Mouse (Mus musculus) brain, adult 10 weeks (tissue): ENCODE results near the gene Abhd17a. TPM values are rescaled to one million over a fixed set of nuclear protein-coding genes. Genes with fewer than 3 reads are reported as not detected.

Experiments
- polyA plus RNA-seq: library from polyadenylated mRNA; stranded (reverse); fragments of 350-450 nt; fragmentation: Illumina TruSeq; extraction: RNeasy Lipid Tissue Mini Kit (QIAGEN cat#74804); gene quantifications from one replicate; pipeline ENCODE4 v1.2.3, GENCODE M21; 2015; ENCODE audit warnings: low read depth, low replicate concordance

Abhd17a gene
- 172 TPM for polyA plus RNA-seq

DNA sequence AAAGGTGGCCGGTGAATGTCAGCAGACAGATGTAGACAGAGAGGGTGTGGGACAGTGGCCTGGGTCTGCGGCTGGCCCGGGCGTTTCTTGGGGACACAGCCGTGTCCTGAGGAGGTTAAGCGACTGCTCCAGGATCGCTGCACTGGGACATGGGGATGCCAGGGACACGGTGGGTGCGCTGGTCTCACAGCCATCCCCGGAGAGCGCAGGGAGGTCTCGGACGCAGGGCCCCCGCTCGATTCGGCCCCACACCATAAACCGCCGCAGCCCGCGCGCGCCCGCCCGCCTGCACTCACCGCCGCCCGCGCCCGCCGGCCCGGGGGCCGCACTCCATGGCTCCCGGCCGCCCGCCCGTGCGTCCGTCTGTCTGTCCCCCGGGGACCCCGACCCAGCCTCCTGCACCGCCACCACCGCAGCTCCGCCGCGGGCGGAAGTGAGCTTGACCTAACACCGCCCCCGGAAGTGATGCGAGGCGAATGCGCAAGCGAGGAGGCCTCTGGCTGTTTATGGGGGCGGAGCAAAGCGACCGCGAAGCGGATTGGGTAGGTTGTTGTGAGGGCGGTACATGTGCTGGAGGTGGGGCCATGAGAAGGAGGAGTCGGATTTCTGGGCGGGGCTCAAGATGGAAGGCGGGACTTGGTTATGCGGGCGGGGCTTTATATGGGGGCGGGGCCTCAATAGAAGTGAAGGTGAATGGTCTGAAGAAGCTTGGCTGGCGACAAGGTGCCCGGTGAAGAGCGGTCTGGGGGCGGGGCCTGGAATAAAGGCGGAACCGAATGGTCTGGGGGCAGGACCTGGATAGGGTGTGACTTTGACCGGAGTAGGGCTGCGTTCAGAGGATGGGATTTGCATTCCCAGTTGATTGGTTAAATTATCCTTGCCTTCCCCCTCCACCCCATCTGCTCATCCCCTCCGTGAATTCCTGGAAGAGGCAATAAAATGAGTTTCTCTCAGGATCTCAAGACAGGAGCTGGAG is at the start of gene Abhd17a:
TSS of gene Abhd17a (minus strand) at position 463 of the 976 bp plus-strand sequence.

DNA sequence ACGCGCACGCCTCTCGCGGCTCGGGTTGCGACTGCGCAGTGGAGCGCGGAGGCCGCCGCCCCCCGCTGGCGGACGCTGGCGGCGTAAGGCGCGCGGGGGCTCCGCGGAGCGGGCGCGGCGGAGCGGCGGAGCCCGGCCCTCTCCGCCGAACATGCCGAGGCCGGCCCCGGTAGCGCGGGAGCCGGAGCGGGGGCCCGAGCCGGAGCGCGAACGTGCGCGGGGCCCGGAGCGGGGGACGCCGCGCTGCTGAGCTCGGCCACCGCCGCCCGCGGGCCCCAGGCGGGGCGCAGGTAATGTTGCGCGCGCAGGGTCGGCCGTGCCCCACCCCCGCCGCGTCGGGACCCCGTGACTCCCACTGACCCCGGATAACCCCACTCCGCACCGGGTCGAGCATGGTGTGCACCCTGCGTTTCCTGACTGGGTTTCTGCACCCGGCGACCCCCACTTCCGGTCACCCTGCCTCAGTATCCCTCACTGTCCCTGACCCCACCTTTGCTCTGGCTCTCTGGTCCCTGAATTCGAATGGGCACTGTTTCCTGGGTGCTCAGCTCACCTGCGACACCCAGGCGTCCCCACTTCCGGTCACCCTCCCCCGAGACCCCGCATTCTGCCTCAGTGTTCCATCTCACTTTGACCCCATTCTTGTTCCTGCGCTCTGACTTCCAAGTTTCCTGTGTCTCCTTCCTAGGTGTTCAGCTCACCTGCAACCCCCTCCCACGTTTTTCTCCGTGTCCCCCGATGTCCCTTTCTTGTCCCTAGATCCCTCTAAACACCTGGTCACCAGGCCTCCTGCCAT is 32.7 kb upstream of the Abhd17a start, which contains the start of gene Csnk1g2:
TSS of gene Csnk1g2 (plus strand) at position 178 of the 796 bp plus-strand sequence.

DNA sequence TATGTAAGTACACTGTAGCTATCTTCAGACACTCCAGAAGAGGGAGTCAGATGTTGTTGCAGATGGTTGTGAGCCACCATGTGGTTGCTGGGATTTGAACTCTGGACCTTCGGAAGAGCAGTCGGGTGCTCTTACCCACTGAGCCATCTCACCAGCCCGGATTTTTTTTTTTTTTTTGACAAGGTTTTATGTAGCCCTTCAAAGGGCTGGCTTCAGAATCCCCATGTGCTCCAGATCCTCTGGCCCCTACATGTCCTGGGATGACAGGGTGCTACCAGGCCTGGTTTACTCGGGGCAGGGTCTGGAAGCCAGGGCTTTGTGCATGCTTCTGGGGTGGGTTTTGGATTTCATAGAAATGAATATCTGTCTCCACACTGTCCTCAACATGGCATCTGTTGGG is 15.6 kb upstream of the Abhd17a start, which contains the start of gene Gm49322:
TSS of gene Gm49322 (plus strand) at position 301 of the 400 bp plus-strand sequence.

DNA sequence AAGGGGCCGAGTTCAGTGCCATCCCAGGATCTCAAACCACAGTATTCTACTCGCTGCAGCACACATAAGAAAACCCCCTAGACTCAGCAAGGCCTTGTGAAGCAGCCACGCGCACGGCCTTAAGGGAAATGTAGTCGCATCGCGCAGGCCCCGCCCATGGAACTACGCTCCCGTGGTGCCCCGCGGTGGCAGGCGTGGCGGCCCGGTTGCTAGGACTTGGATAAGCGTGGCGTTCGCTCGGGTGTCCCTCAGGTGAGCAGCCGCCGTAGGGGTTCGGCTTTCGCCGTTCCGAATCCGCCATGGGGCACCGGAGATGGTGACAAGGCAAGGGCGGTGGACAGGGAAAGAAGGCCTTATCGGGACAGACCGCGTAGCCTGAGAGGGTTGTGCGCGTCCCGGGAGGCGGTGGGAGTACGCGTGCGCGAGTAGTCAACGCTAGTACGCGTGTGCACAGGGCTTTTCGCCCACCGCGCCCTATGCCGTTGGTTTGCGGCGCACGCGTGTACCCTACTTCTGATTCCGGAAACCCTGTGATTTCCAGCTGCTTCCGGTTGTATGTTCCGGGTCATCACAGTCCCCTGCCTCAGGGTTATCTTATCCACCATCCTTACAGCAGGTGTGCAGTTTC is 12.7 kb upstream of the Abhd17a start, which contains the start of the genes Scamp4 and Adat3:
TSS of gene Scamp4 (plus strand) at position 175 of the 628 bp plus-strand sequence.
TSS of gene Adat3 (plus strand) at position 183 of the 628 bp plus-strand sequence.

DNA sequence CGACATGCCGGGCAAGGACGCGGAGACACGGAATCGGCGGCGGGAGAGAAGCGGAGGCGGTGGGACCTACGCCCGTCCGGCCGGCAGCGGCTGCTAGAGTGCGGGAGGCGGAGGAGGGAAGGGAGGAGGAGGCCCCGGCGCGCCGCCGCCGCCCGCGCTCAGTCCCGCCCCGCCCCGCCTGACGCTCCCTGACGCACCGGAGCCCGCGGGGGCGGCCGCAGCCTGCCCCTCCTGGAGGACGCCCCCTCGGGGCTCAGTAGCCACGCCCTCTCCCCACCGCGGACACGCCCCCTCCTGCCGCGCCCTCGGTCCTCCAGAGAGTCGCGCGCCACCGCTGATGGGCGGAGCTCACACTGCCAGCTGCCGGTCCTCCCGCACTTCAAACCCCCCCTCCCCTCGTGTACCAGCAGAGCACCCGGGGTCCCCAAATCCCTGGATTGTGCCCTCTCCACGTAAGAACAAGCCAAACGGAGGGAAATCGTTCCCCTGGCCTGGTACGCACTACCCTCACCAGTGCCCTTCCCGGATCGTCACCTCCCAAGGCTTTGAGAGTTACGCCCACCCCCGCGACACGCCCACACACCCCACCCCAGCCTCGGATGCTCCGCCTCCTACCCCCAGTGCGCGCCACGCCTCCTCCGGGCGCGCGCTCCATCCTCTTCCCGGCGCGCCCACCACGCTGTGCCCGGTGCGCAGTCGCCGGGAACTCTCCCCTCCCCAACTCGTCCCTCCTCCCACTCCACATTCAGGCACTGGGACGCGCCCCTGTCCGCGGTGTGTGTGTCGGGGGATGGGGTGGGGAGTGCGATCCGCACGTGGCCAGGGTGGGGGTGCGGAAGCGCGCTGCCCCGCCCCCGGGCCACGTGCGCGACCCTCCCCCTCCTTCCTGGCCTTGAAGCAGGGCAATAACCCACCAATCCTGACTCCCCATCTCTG is 12.7 kb downstream of the Abhd17a start, which contains the start of gene Klf16:
TSS of gene Klf16 (minus strand) at position 127 of the 936 bp plus-strand sequence.

DNA sequence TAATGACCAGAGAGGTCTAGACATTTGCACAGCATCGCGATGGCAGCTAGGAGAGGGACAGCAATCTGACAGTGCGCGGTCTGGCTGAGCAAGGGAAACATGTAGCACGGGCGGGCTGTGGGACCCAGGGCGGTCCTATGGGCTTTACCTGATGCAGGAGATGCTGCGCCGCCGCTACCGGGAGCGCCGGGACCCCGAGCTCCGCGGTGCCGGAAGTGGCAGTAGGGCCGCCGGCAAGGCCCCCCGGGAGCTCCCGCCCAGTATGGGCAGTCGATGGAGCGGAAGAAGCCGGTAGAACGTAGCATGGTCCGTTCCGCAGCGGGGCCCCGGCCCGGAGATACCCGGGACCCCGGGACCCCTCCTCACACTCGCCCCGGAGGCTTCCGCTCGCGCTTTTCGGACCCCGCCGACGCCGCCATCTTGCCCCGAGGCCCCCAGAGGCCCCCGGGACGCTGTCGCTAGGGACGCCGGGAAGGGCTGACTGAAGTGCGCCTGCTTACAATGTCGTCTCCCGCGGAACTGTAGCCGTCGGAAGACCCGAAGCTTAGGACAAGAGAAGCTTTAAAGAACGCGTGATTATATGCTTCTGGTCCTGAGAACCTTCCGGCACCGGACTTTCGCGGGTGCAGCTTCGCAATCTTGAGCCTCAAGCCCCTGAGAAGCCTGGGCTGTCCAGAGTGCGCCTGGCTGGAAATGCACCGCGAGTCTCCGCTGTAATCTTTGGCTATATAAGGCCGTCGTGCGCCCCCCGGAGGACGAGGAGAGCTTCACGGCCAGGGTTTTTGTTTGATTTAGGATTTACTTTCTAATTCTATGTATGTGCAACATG is 28.8 kb downstream of the Abhd17a start, which contains the start of gene Rexo1:
TSS of gene Rexo1 (minus strand) at position 445 of the 829 bp plus-strand sequence.

DNA sequence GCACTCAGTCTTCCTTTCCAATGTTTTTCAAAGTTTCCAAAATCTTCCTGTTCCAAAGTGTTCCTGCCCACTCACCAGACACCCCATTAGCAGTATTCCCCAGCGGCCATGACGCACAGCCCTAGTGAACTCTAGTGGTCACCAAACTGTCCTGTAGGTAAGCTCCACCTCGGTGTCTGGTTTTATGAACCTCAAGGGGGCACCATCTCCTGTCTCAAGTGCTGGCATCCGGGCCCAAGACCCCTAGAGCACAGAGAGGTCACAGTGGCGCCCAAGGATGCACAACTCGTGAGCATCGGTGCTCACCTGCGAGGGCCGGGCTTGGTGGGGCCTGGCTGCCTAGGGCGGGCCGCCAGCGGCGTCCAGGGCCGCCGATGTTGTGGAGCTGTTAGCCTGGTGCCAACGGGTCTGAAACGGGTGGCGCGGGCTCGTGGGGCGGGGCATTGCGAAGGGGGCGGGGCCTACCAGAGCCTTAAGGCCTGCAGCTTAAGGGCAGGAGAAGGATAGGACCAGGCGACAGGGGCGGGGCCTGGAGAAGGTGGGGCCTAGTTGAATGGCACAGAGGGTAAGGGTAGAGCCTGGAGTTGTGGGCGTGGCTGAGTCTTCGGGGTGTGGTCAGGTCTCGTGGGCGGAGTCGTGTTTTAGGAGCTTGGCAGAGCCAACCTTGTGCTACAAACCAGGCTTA is 51.3 kb downstream of the Abhd17a start, which contains the start of gene Atp8b3:
TSS of gene Atp8b3 (minus strand) at position 415 of the 685 bp plus-strand sequence.

Other genes with a start within 250 kb of the Abhd17a start
- gene Adamtsl5, start 241.9 kb downstream of the Abhd17a start, polyA plus RNA-seq, result 3.8 TPM
- 18.6 TPM for gene Plk5, start 233.9 kb downstream of the Abhd17a start, polyA plus RNA-seq
- gene Mex3d, start 202.7 kb downstream of the Abhd17a start, polyA plus RNA-seq, result 8.2 TPM
- gene Mbd3, start 190.8 kb downstream of the Abhd17a start, polyA plus RNA-seq, result 143 TPM
- gene Uqcr11, start 183.5 kb downstream of the Abhd17a start, polyA plus RNA-seq, result 727 TPM
- 15.2 TPM for gene Tcf3, start 156.7 kb downstream of the Abhd17a start, polyA plus RNA-seq
- 0.09 TPM for gene Onecut3, start 95.5 kb downstream of the Abhd17a start, polyA plus RNA-seq
- gene Atp8b3, start 51.2 kb downstream of the Abhd17a start, polyA plus RNA-seq, result 0.25 TPM
- 25.2 TPM for gene Rexo1, start 28.8 kb downstream of the Abhd17a start, polyA plus RNA-seq
- 35.5 TPM for gene Klf16, start 13.0 kb downstream of the Abhd17a start, polyA plus RNA-seq
- 54.5 TPM for gene Scamp4, start 12.5 kb upstream of the Abhd17a start, polyA plus RNA-seq
- 2.1 TPM for gene Adat3, start 12.5 kb upstream of the Abhd17a start, polyA plus RNA-seq
- gene Gm49322, start 15.7 kb upstream of the Abhd17a start, polyA plus RNA-seq, result 2.0 TPM
- gene Csnk1g2, start 32.5 kb upstream of the Abhd17a start, polyA plus RNA-seq, result 157 TPM
- 74.2 TPM for gene Btbd2, start 66.7 kb upstream of the Abhd17a start, polyA plus RNA-seq
- 23.8 TPM for gene Mknk2, start 87.8 kb upstream of the Abhd17a start, polyA plus RNA-seq
- gene Mob3a, start 111.6 kb upstream of the Abhd17a start, polyA plus RNA-seq, result 11.8 TPM
- 54.2 TPM for gene Izumo4, start 111.8 kb upstream of the Abhd17a start, polyA plus RNA-seq
- 89.5 TPM for gene Ap3d1, start 151.9 kb upstream of the Abhd17a start, polyA plus RNA-seq
- 35.1 TPM for gene Dot1l, start 164.9 kb upstream of the Abhd17a start, polyA plus RNA-seq
- 24.7 TPM for gene Sf3a2, start 207.9 kb upstream of the Abhd17a start, polyA plus RNA-seq
- gene Plekhj1, start 208.3 kb upstream of the Abhd17a start, polyA plus RNA-seq, result 59.4 TPM
- 0.89 TPM for gene Amh, start 214.9 kb upstream of the Abhd17a start, polyA plus RNA-seq
- gene Jsrp1, start 223.2 kb upstream of the Abhd17a start, polyA plus RNA-seq, result 4.0 TPM
- 912 TPM for gene Oaz1, start 236.3 kb upstream of the Abhd17a start, polyA plus RNA-seq